ENCODE assay signal across 17 mouse cellular contexts in the genomic region with DNA sequence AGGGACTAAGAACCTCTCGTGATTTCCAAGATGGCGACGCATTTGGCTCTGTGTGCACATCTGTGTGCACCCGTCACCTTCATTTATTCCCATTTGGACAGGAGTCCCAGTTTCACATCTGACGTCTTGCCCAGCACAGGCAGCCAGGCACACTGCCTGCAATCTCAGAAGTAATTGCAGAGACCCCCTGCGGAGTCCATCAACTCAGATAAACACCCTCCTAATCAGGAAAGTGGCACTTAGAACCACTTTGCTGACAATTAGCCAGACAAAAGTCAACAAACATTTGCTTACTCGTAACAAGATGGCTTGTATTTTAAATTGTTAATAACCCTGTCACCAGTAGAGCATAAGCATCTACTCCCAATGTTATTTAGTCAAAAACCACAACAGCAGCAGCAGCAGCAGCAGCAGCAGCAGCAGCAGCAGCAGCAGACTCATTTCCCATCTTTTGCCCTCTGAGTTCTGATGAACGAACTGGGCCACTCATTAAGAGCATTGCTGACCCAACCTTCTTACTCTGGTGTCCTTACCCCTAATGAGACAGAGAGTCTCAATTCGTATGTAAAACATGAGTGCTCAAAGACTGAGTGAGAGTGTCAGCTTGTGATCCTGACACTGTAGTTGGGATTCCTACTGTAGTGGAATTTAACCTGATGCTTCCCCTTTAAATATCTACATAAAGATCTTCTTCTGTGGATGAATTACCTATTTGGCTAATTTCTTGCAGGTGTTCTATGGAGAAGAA. TPM values are rescaled to one million over a fixed set of nuclear protein-coding genes. Genes with fewer than 3 reads are reported as not detected.
A peak's percentile ranks its signal among the peaks of the same experiment; 100 is the strongest.
DNase-seq lines count a peak whose midpoint lies in the region; ATAC-seq and TF ChIP-seq lines count a peak whose summit lies in the region.
"Had no signal": no experiment of that assay in that cellular context is flagged by ENCODE, and none has a peak within 500 bp of the region (broad histone marks: within the 10 kb centered on the region; RNA-seq: fewer than 3 reads in every experiment).

No protein-coding gene starts in this region.

- no peak for TF ChIP-seq CTCF in CH12.LX (conservative IDR thresholded peaks at IDR 0.05 in 1 of 2, IDR thresholded peaks at IDR 0.05 in 1 of 2; ENCODE audit: low read depth in 2 of 2, low read length in 2 of 2)
- TF ChIP-seq CTCF in hindbrain, postnatal 0 days (IDR thresholded peaks at IDR 0.05; ENCODE audit: low read depth), result no peak
- no peak for TF ChIP-seq CTCF in stomach, postnatal 0 days (IDR thresholded peaks at IDR 0.05; ENCODE audit: low read depth)

- TF ChIP-seq POLR2A in CH12.LX (IDR thresholded peaks at IDR 0.05; ENCODE audit: low read depth, low read length), result no peak

- peak; percentile 12 to 24 for DNase-seq in cerebellum, postnatal 14 days
- no peak for DNase-seq in cerebellum, postnatal 25 days
- DNase-seq in CH12.LX (ENCODE audit: extremely low read depth), result no peak
- DNase-seq in embryonic facial prominence, embryonic 14.5 days (ENCODE audit: low spot score), result peak; percentile 35
- peak; percentile 43 for DNase-seq in hindbrain, postnatal 0 days (ENCODE audit: low spot score)
- DNase-seq in c-Kit-positive CD71-positive TER-119-positive erythroid progenitor cells, embryonic 14.5 days (ENCODE audit: low spot score), result no peak
- no peak for DNase-seq in heart, adult 18-20 months
- no peak for DNase-seq in stomach, postnatal 0 days (ENCODE audit: low spot score)
- DNase-seq: layer of hippocampus, adult 9-11 months; liver; lung, postnatal 10 days; spleen, adult 18-20 months; thymus, adult 2 months had no signal

- TF ChIP-seq RAD21 in CH12.LX (IDR thresholded peaks at IDR 0.05; ENCODE audit: low read depth, low read length), result no peak

- H3K27me3 ChIP-seq in CH12.LX (replicated peaks), result no peaks in the 10 kb centered on the region
- no peaks in the 10 kb centered on the region for H3K27me3 ChIP-seq in embryonic facial prominence, embryonic 14.5 days (replicated peaks; ENCODE audit: control insufficient read depth, insufficient read depth, low read length)
- no peaks in the 10 kb centered on the region for H3K27me3 ChIP-seq in hindbrain, postnatal 0 days (ENCODE audit: insufficient read depth, low read length)
- no peaks in the 10 kb centered on the region for H3K27me3 ChIP-seq in stomach, postnatal 0 days (ENCODE audit: control insufficient read depth, insufficient read depth, low read length)

- peak overlapping the region; percentile 74 for H3K4me2 ChIP-seq in CH12.LX (ENCODE audit: insufficient read depth, low read depth, poor library complexity, severe bottlenecking)
- no peak overlapping the region for H3K4me2 ChIP-seq in embryonic facial prominence, embryonic 14.5 days (ENCODE audit: low read depth, low read length)
- peak overlapping the region; percentile 53 for H3K4me2 ChIP-seq in hindbrain, postnatal 0 days (ENCODE audit: low read depth, low read length)
- no peak overlapping the region for H3K4me2 ChIP-seq in stomach, postnatal 0 days (replicated peaks; ENCODE audit: low read depth)

- in situ Hi-C loops in CH12.LX (cut with MboI; ENCODE audit: low pct_ligation_motif_present, low pct_unique_long_range_greater_than_20kb, low sequenced_read_pairs), result loop anchor here (25.0 kb wide), 2 partner anchors 1045 to 1345 kb away; no protein-coding TSS in a partner anchor

- H3K4me3 ChIP-seq in CH12.LX (replicated peaks in 1 of 3; ENCODE audit: low read depth in 2 of 3, low read length in 2 of 3, poor library complexity in 1 of 3), result no peak overlapping the region
- no peak overlapping the region for H3K4me3 ChIP-seq in embryonic facial prominence, embryonic 14.5 days (ENCODE audit: low read depth, low read length)
- no peak overlapping the region for H3K4me3 ChIP-seq in hindbrain, postnatal 0 days (ENCODE audit: low read length)
- no peak overlapping the region for H3K4me3 ChIP-seq in stomach, postnatal 0 days (ENCODE audit: low read depth, low read length)
- H3K4me3 ChIP-seq: heart, embryonic 12.5 days had no signal

- peak; percentile 26; the same call in 1 of the 2 replicates for ATAC-seq in embryonic facial prominence, embryonic 14.5 days (ENCODE audit: low read depth)
- ATAC-seq in hindbrain, postnatal 0 days, result peak; percentile 6; the same call in 1 of the 2 replicates
- no peak for ATAC-seq in stomach, postnatal 0 days (ENCODE audit: low FRiP score, low TSS enrichment)

- 37% methylated on average over 9 of the region's 9 CpGs for WGBS in embryonic facial prominence, embryonic 14.5 days
- WGBS in hindbrain, postnatal 0 days, result 37% methylated on average over 9 of the region's 9 CpGs
- WGBS in stomach, postnatal 0 days, result 43% methylated on average over 9 of the region's 9 CpGs

- no peaks in the 10 kb centered on the region for H3K9me3 ChIP-seq in CH12.LX (replicated peaks; ENCODE audit: low read length)
- no peaks in the 10 kb centered on the region for H3K9me3 ChIP-seq in embryonic facial prominence, embryonic 14.5 days (ENCODE audit: control insufficient read depth, low read length)
- no peaks in the 10 kb centered on the region for H3K9me3 ChIP-seq in hindbrain, postnatal 0 days (ENCODE audit: low read length)
- no peaks in the 10 kb centered on the region for H3K9me3 ChIP-seq in stomach, postnatal 0 days (ENCODE audit: control insufficient read depth, low read length)
- H3K9me3 ChIP-seq: G1E; heart, embryonic 12.5 days; midbrain, embryonic 12.5 days had no signal

- H3K79me2 ChIP-seq in CH12.LX (replicated peaks; ENCODE audit: control insufficient read depth, extremely low read depth, insufficient read depth, poor library complexity, severe bottlenecking), result no peaks in the 10 kb centered on the region

- dilution Hi-C loops in CH12.LX (cut with MboI; ENCODE audit: extremely low pct_ligation_motif_present, extremely low pct_unique_long_range_greater_than_20kb, low sequenced_read_pairs), result no loop called here

- no peak overlapping the region for H3K9ac ChIP-seq in CH12.LX (ENCODE audit: insufficient read depth, low read depth)
- H3K9ac ChIP-seq in embryonic facial prominence, embryonic 14.5 days (ENCODE audit: low read depth, low read length), result no peak overlapping the region
- no peak overlapping the region for H3K9ac ChIP-seq in hindbrain, postnatal 0 days (replicated peaks; ENCODE audit: low read length)
- H3K9ac ChIP-seq in stomach, postnatal 0 days (ENCODE audit: low read length), result no peak overlapping the region
- H3K9ac ChIP-seq: heart, embryonic 12.5 days; midbrain, embryonic 12.5 days had no signal

- no peak overlapping the region for H3K27ac ChIP-seq in CH12.LX (ENCODE audit: insufficient read depth, low read depth)
- no peak overlapping the region for H3K27ac ChIP-seq in embryonic facial prominence, embryonic 14.5 days (replicated peaks; ENCODE audit: low read depth, low read length)
- peak overlapping the region; percentile 61; the same call in 1 of the 2 replicates for H3K27ac ChIP-seq in hindbrain, postnatal 0 days
- no peak overlapping the region for H3K27ac ChIP-seq in stomach, postnatal 0 days (replicated peaks)
- H3K27ac ChIP-seq: midbrain, embryonic 12.5 days had no signal

- TF ChIP-seq EP300 in CH12.LX (IDR thresholded peaks at IDR 0.05; ENCODE audit: low read length), result no peak
- TF ChIP-seq EP300 in stomach, postnatal 0 days (optimal IDR thresholded peaks at IDR 0.05), result no peak

- peaks cover 0 to 3% of the 10 kb centered on the region in 2 experiments; a peak in 1 of 4 replicates for H3K4me1 ChIP-seq in CH12.LX (ENCODE audit: control insufficient read depth in 1 of 2, insufficient read depth in 2 of 2)
- H3K4me1 ChIP-seq in embryonic facial prominence, embryonic 14.5 days (ENCODE audit: control insufficient read depth, insufficient read depth, low read length), result no peaks in the 10 kb centered on the region
- H3K4me1 ChIP-seq in hindbrain, postnatal 0 days (ENCODE audit: insufficient read depth, low read length), result peaks cover 7% of the 10 kb centered on the region; the same call in 1 of the 2 replicates
- no peaks in the 10 kb centered on the region for H3K4me1 ChIP-seq in stomach, postnatal 0 days (replicated peaks; ENCODE audit: control insufficient read depth, insufficient read depth)
- H3K4me1 ChIP-seq: heart, embryonic 12.5 days had no signal

- no peaks in the 10 kb centered on the region for H3K36me3 ChIP-seq in CH12.LX (replicated peaks in 1 of 2; ENCODE audit: control insufficient read depth in 1 of 2, insufficient read depth in 1 of 2, low read length in 1 of 2)
- H3K36me3 ChIP-seq in embryonic facial prominence, embryonic 14.5 days (ENCODE audit: control insufficient read depth, insufficient read depth, low read length), result no peaks in the 10 kb centered on the region
- H3K36me3 ChIP-seq in hindbrain, postnatal 0 days (ENCODE audit: insufficient read depth, low read length), result no peaks in the 10 kb centered on the region
- no peaks in the 10 kb centered on the region for H3K36me3 ChIP-seq in stomach, postnatal 0 days (ENCODE audit: control insufficient read depth, insufficient read depth, low read length)
- H3K36me3 ChIP-seq: G1E; heart, embryonic 12.5 days; midbrain, embryonic 12.5 days had no signal

TF ChIP-seq in CH12.LX, 34 proteins besides CTCF, POLR2A, EP300 and RAD21:
- TF ChIP-seq PAX5 (IDR thresholded peaks at IDR 0.05; ENCODE audit: low read length), result no peak

RNA-seq across cellular contexts. Expression of a gene that starts 19.4 kb away (rescaled TPM):
- total RNA-seq in CH12.LX (2012; rRNA removed), result not detected in 2 replicates
- total RNA-seq in CH12.LX (2014; rRNA removed), result not detected in 2 replicates
- polyA plus RNA-seq in CH12.LX (2012; ENCODE audit: insufficient read length, low read depth), result not detected in 2 replicates
- polyA plus RNA-seq in embryonic facial prominence, embryonic 14.5 days (2014; fragmentation: Nextera tagmentation; extraction: Ambion mirVana), result 0.16 and 0.28 TPM in 2 replicates
- total RNA-seq in hindbrain, postnatal 0 days (2014; rRNA removed), result 0.26 TPM in 1 of 2 replicates, not detected in the other
- 0.10 TPM in 1 of 2 replicates, not detected in the other for polyA plus RNA-seq in hindbrain, postnatal 0 days (2015; fragmentation: Nextera tagmentation; extraction: Ambion mirVana)
- not detected for total RNA-seq in heart, adult 18-20 months (2021)
- polyA plus RNA-seq in stomach, postnatal 0 days (2015; fragmentation: Nextera tagmentation; extraction: Ambion mirVana), result 0.04 TPM in 1 of 2 replicates, not detected in the other
- polyA plus RNA-seq: G1E; heart, embryonic 12.5 days; kidney, embryonic 16.5 days; midbrain, embryonic 12.5 days; thymus, adult 2 months had no signal

RNA-seq across cellular contexts. Expression of a gene that starts 51.6 kb away (rescaled TPM):
- total RNA-seq in CH12.LX (2012; rRNA removed), result not detected in 2 replicates
- total RNA-seq in CH12.LX (2014; rRNA removed), result not detected in 2 replicates
- polyA plus RNA-seq in CH12.LX (2012; ENCODE audit: insufficient read length, low read depth), result not detected in 2 replicates
- not detected in 2 replicates for polyA plus RNA-seq in embryonic facial prominence, embryonic 14.5 days (2014; fragmentation: Nextera tagmentation; extraction: Ambion mirVana)
- not detected in 2 replicates for total RNA-seq in hindbrain, postnatal 0 days (2014; rRNA removed)
- polyA plus RNA-seq in hindbrain, postnatal 0 days (2015; fragmentation: Nextera tagmentation; extraction: Ambion mirVana), result not detected in 2 replicates
- not detected for total RNA-seq in heart, adult 18-20 months (2021)
- not detected in 2 replicates for polyA plus RNA-seq in stomach, postnatal 0 days (2015; fragmentation: Nextera tagmentation; extraction: Ambion mirVana)
- total RNA-seq: G1E had no signal
- polyA plus RNA-seq: G1E; heart, embryonic 12.5 days; kidney, embryonic 16.5 days; midbrain, embryonic 12.5 days; thymus, adult 2 months had no signal

Comparison
In these comparisons a context has a peak if more than half of its experiments do, and no peak if none do; other contexts are left out.
1. DNase-seq: peak in cerebellum, postnatal 14 days (2 of 2), embryonic facial prominence, embryonic 14.5 days (single experiment) and hindbrain, postnatal 0 days (single experiment); none in cerebellum, postnatal 25 days (0 of 2), CH12.LX (single experiment), c-Kit-positive CD71-positive TER-119-positive erythroid progenitor cells, embryonic 14.5 days (single experiment), heart, adult 18-20 months (0 of 2) and stomach, postnatal 0 days (single experiment).
2. H3K4me2 ChIP-seq: peak in CH12.LX (single experiment) and hindbrain, postnatal 0 days (single experiment); none in embryonic facial prominence, embryonic 14.5 days (single experiment) and stomach, postnatal 0 days (single experiment).